Comparison of ENCODE assay signal across 8 mouse cellular contexts in genomic region chr10:82762756-82763681, GRCm38 (mm10). TPM values are rescaled to one million over a fixed set of nuclear protein-coding genes. Genes with fewer than 3 reads are reported as not detected.
DNase-seq lines count a peak whose midpoint lies in the region; ATAC-seq and TF ChIP-seq lines count a peak whose summit lies in the region.

No protein-coding gene starts in this region.

- H3K27ac ChIP-seq in forebrain, embryonic 15.5 days (replicated peaks), result peak overlapping the region; percentile 100
- H3K27ac ChIP-seq in lung, postnatal 0 days (ENCODE audit: low read length), result peak overlapping the region; percentile 98
- H3K27ac ChIP-seq in small intestine, adult 2 months (ENCODE audit: insufficient read depth, low read depth, low read length), result peak overlapping the region; percentile 83

- H3K36me3 ChIP-seq in forebrain, embryonic 15.5 days, result peaks cover 13% of the 10 kb centered on the region; the same call in 1 of the 2 replicates
- H3K36me3 ChIP-seq in lung, postnatal 0 days (ENCODE audit: insufficient read depth, low read length), result no peaks in the 10 kb centered on the region; the same call in 1 of the 2 replicates
- peaks cover 6% of the 10 kb centered on the region for H3K36me3 ChIP-seq in small intestine, adult 2 months (ENCODE audit: control insufficient read depth, insufficient read depth, low read length)

- ATAC-seq in forebrain, embryonic 15.5 days (replicated peaks), result peak; percentile 10
- peak; percentile 4; the same call in 1 of the 2 replicates for ATAC-seq in lung, postnatal 0 days
- ATAC-seq in megakaryocyte progenitor cell, adult 5-6 weeks (replicated peaks; ENCODE audit: poor library complexity), result no peak

- no peak for TF ChIP-seq EP300 in lung, postnatal 0 days (IDR thresholded peaks at IDR 0.05)

- no peaks in the 10 kb centered on the region for H3K27me3 ChIP-seq in forebrain, embryonic 15.5 days
- no peaks in the 10 kb centered on the region for H3K27me3 ChIP-seq in lung, postnatal 0 days (replicated peaks; ENCODE audit: insufficient read depth, low read length)
- no peaks in the 10 kb centered on the region for H3K27me3 ChIP-seq in small intestine, adult 2 months (ENCODE audit: control insufficient read depth, insufficient read depth, low read length)

- TF ChIP-seq POLR2A in small intestine, adult 2 months (IDR thresholded peaks at IDR 0.05; ENCODE audit: low read depth, low read length), result no peak

- intact Hi-C loops in left cerebral cortex, postnatal 14 days (cut with DNase I), result loop anchor here (5.0 kb wide), 1 partner anchor 99 kb away; no protein-coding TSS in a partner anchor

- DNase-seq in left cerebral cortex, postnatal 14 days (ENCODE audit: low spot score in 2 of 2), result peak; percentile 28 to 45
- DNase-seq in left cerebral cortex, adult 18-20 months (ENCODE audit: low spot score in 2 of 2), result no peak
- peak; percentile 47 for DNase-seq in c-Kit-positive CD71-positive TER-119-positive erythroid progenitor cells, embryonic 14.5 days (ENCODE audit: low spot score)
- DNase-seq in kidney, adult 18-20 months, result peak; percentile 59
- peak; percentile 36 for DNase-seq in lung, postnatal 0 days (ENCODE audit: low spot score)

- H3K4me2 ChIP-seq in forebrain, embryonic 15.5 days (replicated peaks), result peak overlapping the region; percentile 78
- H3K4me2 ChIP-seq in lung, postnatal 0 days (replicated peaks; ENCODE audit: low read depth, low read length), result peak overlapping the region; percentile 79

- no peak for TF ChIP-seq CTCF in lung, postnatal 0 days (IDR thresholded peaks at IDR 0.05)
- TF ChIP-seq CTCF in small intestine, adult 2 months (IDR thresholded peaks at IDR 0.05; ENCODE audit: extremely low read depth, insufficient read length, insufficient replicate concordance, low read depth, low read length), result no peak

- 1% methylated on average over 45 of the region's 48 CpGs for WGBS in forebrain, embryonic 15.5 days
- WGBS in lung, postnatal 0 days, result under 1% methylated on average over 33 of the region's 48 CpGs
- WGBS in small intestine, adult 2 months, result under 1% methylated on average over 48 of the region's 48 CpGs

- H3K9me3 ChIP-seq in forebrain, embryonic 15.5 days, result no peaks in the 10 kb centered on the region
- no peaks in the 10 kb centered on the region for H3K9me3 ChIP-seq in lung, postnatal 0 days (ENCODE audit: low read length)

- peaks cover 50% of the 10 kb centered on the region for H3K4me1 ChIP-seq in forebrain, embryonic 15.5 days
- H3K4me1 ChIP-seq in lung, postnatal 0 days (ENCODE audit: insufficient read depth, low read depth, low read length), result peaks cover 14% of the 10 kb centered on the region; the same call in 1 of the 2 replicates
- H3K4me1 ChIP-seq in small intestine, adult 2 months (ENCODE audit: control insufficient read depth, insufficient read depth, insufficient read length, low read length), result peaks cover 17% of the 10 kb centered on the region

- peak overlapping the region; percentile 93 for H3K9ac ChIP-seq in forebrain, embryonic 15.5 days (replicated peaks)
- H3K9ac ChIP-seq in lung, postnatal 0 days (replicated peaks; ENCODE audit: low read depth), result peak overlapping the region; percentile 93

- H3K4me3 ChIP-seq in forebrain, embryonic 15.5 days, result peak overlapping the region; percentile 72
- peak overlapping the region; percentile 78 for H3K4me3 ChIP-seq in lung, postnatal 0 days (ENCODE audit: low read depth, low read length)
- peak overlapping the region; percentile 73 for H3K4me3 ChIP-seq in small intestine, adult 2 months (ENCODE audit: low read depth, low read length)

RNA-seq across cellular contexts. Expression of gene Nfyb, which starts 0.9 kb away (rescaled TPM):
- 10 to 100 TPM; 61.6 to 70.6 TPM for total RNA-seq in left cerebral cortex, postnatal 14 days (2021)
- total RNA-seq in left cerebral cortex, adult 18-20 months (2021), result 10 to 100 TPM; 60.1 to 63.2 TPM
- polyA plus RNA-seq in forebrain, embryonic 15.5 days (2015; fragmentation: Nextera tagmentation; extraction: Ambion mirVana), result 62.5 and 67.4 TPM in 2 replicates
- polyA plus RNA-seq in lung, postnatal 0 days (2015; fragmentation: Nextera tagmentation; extraction: Ambion mirVana), result 21.5 and 28.2 TPM in 2 replicates
- polyA plus RNA-seq in small intestine, adult 2 months (2012; rRNA removed), result 1.2 and 5.2 TPM in 2 replicates
- total RNA-seq in megakaryocyte progenitor cell, adult 5-6 weeks (2015), result 36.2 and 41.8 TPM in 2 replicates
- total RNA-seq in megakaryocyte progenitor cell, adult 5-6 weeks (2017), result 65.0 and 92.2 TPM in 2 replicates

Comparison
In these comparisons a context has a peak if more than half of its experiments do, and no peak if none do; other contexts are left out.
1. DNase-seq: peak in left cerebral cortex, postnatal 14 days (2 of 2), c-Kit-positive CD71-positive TER-119-positive erythroid progenitor cells, embryonic 14.5 days (single experiment), kidney, adult 18-20 months (single experiment) and lung, postnatal 0 days (single experiment); none in left cerebral cortex, adult 18-20 months (0 of 2).
2. Peak in every context shown above with its lines, with median percentiles within 50 percentile points of each other: H3K27ac ChIP-seq and H3K4me3 ChIP-seq.